Mouse (Mus musculus): Measurements from ENCODE around the gene Zc3h12b.
"Not testable (repeated sequence)": the region's sequence is repeated elsewhere in the genome, so short reads cannot be mapped to it uniquely, and the experiment has no call there.

The Zc3h12b gene

DNA sequence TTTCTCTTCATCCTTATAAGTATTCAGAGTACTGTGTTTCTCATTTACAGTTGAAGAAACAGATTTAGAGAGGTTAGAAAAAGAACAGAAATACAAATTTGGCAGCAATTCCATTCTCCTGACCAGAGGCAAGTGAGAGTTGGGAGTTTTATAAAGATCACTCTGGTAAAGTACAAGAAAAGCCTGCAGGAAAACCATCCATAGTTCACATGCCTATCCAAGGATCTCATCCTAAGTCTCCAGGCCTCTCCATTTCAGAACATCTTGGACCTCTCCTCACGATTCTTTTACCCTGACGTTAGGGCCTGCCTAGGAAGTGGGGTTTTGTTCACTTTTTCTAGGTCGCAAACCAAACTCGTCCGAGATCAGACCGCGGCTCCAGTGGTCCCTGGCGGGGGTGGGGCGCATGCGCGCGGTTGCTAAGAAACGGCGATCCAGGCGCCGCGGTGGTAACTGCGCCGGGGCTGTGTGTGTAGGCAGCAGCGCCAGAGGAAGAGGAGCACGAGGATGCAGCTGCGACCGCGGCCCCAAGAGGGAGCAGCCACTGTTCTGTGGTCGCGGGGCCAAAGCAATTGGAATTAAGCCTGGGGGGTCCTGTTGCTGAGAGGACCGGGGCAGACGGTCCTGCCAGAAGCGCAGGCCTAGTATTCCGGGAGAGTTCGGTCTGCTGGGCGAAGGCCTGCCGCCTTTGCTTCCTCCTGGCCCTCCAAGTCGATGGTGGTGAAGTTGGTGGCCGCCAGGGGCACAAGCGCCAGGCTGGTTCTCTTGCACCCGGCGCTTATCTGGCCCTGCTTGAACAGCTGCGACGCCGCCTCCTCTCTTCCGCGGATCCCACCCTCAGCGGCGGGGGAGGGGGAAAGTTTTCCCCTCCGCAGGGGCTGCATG lies at the start of gene Zc3h12b:
Gene Zc3h12b (plus strand): TSS at position 452 of the 885 bp plus-strand sequence.
- peak; percentile 66 for DNase-seq (ENCODE audit: low spot score)

DNA sequence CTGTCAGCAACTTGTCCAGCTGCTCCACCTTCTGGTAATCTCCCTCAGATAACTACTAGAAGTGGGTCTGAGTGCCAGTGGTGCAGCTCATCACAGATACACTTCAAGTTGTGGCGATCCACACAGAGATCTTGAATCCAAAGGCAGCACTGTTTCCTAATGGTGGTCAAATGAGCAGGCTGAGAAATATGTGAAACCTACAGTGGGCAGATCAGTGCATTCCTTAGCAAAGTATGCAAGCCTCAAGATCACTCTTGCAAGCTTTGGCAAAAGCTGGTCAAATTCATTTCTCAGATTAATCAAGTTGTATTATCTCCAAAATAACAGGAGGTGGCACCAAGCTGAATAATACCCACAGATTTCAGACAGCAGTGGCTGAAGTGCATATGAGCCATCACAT lies 29.3 kb upstream of the Zc3h12b start:
- no peak for DNase-seq (ENCODE audit: low spot score)

DNA sequence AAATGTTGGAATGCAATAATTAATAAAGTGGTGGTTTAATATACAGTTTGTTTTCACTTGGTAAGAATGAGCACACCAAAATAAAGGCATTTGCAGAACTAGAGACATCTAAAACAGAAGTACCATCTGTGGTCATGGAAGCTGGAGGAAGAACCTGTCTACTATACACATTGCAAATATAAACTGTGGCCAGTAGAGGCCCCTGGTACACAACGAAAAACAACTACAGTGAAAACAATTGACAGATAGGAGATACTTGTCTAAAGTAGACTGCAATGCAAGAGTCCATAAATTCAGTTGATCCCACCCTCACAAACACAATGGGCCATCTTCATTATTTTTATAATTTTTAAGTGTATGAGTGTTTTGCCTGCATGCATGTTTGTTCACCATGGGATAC lies 24.4 kb upstream of the Zc3h12b start:
- DNase-seq (ENCODE audit: low spot score): no peak

DNA sequence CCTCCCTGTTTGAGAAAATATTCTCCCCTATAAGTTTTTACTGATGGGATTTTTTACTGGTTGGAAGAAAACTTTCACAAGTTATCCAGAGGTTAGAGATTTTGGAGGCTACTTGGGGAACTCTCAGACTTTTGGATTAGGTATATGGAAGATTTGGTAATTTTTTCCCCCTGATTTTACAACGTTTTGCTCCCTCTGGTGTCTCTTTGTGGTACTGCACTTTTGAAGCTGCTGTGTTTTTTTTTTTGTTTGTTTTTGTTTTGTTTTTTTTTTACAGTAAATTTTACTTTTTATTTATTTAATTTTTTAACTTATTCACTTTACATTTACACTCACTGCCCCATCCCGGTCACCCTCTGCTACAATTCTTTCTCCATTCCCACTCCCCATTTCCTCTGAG lies 26.8 kb downstream of the Zc3h12b start:
- DNase-seq (ENCODE audit: low spot score): no peak

DNA sequence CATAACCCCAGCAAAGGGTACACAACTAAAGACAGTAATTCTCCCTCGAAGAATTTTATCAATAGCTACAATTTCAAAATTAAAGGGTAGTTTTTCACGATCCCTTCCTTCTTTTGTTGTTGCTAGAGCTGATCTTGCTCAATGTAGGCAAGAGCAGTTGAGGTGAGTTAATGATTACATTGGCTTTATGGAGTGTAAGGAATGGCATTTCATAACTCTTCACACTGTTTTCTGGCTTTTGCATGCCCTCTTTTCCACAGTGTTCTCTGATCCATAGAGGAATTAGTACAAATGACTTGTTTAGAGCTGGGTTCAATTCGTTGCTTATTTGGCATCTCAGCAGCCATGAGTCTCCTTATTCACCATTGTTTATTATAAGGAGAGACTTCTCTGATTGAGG lies 84.4 kb downstream of the Zc3h12b start:
- DNase-seq (ENCODE audit: low spot score): no peak

DNA sequence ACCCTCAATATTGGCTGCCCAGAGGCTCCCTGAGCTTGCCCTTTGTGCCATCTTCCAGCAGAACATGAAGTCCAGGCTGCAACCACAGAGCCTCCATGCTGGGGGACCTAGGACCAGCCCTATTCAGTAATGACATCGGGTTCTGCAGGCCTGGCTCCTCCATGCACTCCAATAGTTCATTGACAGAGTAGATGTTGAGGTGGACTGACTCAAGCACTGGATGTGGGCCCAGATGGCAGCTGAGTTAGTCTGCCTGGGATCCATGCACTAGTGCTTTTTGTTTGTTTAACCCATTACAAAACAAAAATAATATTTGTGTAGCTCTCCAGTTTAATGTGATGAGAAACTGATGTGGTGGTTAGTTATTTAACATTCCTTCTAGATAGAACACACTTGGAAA lies 90.3 kb downstream of the Zc3h12b start:
- no peak for DNase-seq (ENCODE audit: low spot score)

DNA sequence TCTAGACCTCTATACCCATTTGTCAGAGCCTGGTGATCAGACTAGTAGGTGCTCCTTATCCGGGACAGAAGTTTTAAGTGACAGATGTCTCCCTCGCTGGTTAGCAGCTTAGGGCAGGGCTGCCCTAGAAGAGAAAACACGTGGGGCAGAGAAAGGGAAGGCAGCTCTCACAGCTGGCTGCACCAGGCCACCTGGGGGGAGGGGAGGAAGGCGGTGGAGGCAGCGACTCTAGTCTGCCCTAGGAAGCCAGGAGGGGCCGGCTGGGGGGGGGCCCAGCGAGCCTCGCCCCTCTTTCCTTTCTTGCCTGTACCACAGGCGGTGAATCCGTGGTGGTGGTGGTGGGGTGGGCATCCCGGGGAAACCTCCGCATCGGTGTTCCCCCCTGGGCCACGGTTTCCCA lies 141.3 kb downstream of the Zc3h12b start:
- no peak for DNase-seq (ENCODE audit: low spot score)

DNA sequence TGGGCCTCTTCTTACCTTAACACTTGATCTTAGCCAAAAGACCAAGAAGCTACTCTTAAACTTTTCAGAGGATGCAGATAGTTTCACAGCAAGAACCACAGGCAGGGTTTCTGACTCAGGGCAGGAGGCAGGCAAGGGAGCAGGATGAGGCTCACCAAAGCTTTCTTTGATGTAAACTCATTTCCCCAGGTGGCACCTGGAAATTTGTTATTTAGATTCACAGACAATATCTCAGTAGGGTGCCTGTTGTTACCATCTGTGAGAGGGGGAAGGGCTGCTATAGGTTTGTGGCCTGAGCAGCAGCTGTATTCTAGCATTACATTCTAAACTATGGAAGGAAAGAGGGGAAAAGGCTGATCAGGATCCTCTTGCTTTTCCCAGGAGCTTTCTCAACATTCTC lies 169.6 kb downstream of the Zc3h12b start:
- DNase-seq (ENCODE audit: low spot score): no peak

DNA sequence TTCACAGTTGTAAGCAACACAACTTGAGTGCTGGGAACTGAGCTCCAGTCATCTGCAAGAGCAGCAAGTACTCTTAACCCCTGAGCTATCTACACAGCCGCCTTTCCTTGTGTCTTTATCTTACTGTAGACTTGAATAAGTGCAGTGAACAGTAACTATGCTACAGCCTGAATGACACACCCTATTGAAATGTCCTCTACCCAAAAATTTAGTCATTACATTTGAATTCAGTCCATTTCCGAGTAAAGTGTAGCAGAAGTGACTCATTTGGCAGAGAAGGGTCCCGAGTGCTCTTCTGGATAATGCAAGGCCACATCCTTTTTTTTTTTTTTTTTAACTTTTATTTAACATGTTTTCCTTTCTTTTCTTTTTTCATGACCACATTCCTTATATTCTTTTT lies 191.2 kb downstream of the Zc3h12b start:
- no peak for DNase-seq (ENCODE audit: low spot score)

DNA sequence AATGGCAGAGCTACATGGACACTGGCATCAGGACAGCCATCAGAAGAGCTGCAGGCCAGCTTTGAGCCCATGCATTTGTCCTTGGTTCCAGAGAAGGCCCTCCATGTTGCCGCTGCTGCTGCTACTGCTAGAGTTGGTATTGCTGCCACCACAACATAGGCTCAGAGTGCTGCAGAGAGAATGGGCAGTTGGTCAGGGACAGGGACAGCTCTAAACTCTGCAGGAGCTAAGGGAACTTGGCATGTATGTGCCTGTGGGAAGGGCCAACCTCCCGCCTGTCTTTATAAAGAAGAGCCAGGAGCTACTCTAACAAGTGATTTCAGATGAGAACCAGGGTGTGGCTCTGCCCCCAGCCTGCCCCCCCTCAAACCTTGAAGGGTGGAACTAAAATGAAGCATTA lies 224.0 kb downstream of the Zc3h12b start:
- DNase-seq (ENCODE audit: low spot score): no peak

DNA sequence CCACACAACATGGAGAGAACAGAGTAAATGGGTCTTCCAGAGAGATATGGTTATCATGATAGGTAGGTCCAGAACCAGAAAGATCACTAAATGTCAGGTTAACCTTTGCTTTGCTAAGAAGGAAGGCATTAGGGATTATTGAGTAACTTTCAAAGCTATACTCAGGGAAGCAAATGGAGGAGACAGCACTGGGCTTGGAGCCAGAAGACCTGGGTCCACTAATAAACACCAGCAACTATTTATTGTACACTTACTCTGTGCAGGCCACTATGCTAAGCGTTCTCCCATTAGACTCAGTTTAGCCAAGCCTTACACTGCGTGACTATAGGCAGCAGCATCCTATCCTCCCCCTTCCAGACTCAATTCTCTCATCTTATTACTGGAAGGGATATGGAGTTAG lies 234.0 kb downstream of the Zc3h12b start:
- DNase-seq (ENCODE audit: low spot score): no peak

DNA sequence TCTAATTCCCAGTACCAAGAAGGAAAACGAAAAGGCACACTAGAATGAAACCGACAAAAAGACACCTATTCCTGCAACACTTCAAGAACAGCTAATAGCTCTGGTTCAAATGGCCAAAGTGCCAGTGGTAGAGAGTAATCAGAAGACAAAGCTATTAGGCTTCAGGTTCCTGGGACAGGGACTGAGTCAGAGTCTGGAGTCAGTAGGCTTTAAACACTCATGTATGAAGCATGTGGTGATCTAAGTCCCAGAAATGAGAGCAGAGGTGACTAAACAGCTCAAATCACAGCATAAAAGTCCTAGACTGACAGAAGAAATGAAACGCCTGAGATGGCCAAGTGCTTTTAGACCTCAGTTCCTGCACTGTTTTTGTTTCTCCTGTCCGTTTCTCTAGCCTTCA lies 236.7 kb downstream of the Zc3h12b start:
- no peak for DNase-seq (ENCODE audit: low spot score)

DNA sequence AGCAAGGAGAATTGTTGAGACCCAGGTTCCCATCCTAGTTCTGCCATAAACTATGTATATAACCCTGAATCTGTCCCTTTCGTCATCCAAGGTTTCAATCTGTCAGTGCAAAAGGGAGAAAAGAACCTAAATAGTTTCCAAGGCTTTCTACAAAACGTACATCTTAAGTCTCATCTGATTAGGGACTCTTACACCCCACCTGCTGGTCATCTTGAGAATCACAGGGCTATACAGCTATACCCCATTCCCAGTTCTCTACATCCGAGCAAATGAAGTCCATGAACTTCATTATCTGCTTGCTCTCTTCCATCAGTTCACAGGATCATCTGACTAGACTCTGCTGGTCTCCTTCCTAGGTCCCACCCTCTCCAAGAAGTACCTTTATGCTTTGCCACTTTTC lies 239.3 kb downstream of the Zc3h12b start:
- DNase-seq (ENCODE audit: low spot score): no peak

DNA sequence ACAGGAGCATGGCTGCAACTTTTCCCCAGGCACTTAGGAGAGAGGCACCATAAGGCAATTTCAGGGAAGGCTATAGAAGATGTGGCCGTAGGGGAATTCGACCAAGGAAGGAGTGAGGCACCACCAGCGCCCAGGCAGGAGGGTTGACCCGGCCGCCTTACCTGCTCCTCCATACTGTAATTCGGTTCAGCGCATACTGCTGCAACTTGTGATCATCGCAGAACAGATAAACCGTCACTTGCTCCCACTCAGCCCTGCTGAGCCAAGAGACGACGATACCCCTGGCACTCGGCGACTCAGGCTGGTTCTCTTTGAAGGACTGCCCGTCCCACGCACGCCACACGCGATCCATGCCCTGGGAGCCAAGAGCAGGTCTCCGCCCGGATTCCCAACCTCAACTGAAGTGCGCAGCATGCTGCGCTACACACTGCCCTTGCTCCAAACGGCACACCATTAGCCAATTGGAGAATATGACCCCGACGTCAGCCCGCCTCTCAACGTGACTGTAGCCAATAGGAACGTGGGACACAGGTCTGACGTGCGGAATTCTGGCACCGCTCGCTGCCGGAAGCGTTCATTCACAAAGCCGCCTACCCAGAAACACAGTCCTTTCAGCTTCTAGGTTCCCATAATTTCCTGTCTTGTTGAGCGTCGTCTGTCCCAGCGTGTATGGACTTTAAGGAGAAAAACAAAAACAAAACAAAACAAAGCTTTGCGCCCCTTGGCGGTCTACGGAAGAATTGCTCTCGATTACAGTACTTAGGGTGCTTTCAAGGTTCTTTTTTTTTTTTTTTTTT lies 245.2 kb downstream of the Zc3h12b start, which contains the start of gene Las1l:
Gene Las1l (minus strand): TSS at position 466 of the 797 bp plus-strand sequence.
- peak; percentile 92 for DNase-seq (ENCODE audit: low spot score)

DNA sequence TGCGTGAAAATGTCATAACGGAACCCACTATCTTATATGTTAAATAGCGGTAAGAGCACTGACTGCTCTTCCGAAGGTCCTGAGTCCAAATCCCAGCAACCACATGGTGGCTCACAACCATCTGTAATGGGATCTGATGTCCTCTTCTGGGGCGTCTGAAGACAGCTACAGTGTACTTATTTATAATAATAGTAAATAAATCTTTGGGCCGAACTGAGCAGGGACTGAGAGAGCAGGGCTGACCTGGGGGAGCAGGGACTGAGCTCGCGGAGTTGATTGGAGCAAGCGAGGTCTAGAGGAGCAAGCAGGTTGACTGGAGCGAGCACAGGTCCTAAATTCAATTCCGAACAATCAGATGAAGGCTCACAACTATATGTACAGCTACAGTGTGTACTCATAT lies 246.0 kb downstream of the Zc3h12b start:
- DNase-seq (ENCODE audit: low spot score): not testable (repeated sequence)

DNA sequence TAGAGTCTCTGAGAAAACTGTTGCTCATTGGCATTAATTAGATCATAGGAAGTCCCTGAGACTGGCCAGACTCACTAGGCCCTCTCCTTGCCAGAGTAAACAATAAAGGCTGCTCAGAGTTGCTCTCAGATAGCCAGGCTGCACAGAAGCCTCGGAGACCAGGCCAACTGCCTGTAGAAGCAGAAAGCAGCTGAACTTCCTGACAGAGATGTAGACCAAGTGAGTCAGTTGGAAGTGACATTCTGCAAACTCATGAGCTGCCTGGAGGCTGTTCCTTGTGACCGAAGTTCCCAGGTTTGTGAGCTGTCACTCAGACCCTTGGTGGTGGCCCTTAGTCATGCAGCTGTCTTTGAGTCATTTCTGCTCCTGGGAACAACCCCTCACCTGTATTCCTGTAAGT lies 251.9 kb downstream of the Zc3h12b start:
- DNase-seq (ENCODE audit: low spot score): no peak

DNA sequence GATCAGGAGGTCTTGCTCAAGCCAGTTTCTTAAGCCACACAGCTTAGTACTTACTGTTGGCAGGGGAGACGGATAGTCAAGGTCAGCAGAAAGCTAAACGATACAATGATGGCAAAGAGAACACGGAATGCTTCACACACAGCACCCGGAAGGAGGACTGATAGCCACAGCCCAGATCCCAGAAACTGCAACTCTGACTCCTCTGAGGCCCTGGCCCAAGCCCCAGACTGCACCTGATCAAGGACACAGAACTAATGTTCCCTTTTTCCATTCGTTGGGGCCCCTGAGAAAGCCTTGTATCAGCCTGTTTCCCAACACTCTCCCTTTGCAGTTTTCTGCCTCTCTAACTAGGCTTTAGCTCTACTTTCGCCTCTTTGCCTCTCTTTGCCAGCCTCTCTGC lies 253.6 kb downstream of the Zc3h12b start:
- DNase-seq (ENCODE audit: low spot score): no peak

DNA sequence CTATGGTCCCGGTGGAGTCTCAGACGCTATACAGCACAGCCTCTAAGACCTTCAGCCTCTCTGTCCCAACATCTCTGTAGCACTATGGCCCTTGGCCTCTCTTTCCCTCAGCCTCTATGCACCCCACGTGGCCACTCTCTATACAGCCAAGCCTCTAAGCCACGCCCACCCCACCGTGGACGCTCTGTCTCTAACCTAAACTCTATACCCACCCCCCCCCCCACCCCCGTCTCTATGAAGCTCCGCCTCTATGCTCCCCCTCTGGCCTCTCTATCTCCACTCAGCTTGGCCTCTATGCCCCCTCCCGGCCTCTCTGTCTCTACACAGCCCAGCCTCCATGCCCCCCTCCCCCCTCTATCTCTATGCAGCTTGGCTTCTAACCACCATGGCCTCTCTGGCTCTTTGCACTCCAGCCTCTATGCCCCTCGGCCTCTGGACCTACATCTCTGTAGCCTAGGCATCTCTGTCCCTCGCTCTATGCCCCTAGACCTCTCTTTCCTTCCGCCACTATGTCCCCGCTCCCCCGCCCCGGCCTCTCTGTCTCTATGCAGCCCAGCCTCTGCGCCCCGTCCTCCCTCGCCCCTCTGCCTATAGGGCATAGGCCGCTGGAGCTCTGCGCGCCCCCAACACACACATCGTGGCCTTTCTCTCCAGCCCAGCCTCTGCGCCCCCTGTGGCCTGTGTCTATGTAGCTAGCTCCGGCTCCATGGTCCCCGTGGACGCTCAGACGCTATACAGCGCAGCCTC lies 256.5 kb downstream of the Zc3h12b start:
- peak; percentile 86 for DNase-seq (ENCODE audit: low spot score)

DNA sequence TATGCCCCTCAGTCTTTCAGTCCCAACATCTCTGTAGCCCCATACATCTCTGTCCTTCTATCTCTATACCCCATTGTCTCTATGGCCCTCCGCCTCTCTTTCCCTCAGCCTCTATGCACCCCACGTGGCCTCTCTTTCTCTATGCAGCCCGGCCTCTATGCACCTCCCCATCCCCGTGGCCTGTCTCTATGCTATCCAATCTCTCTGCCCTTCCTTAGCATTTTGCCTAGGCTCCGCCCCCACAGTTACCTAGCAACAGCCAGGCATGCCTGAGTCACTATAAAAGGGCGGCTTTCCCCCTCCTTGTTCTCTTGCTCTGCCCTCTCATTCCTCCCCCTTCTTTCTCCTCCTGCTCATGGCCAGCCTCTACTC lies 257.1 kb downstream of the Zc3h12b start:
- peak; percentile 88 for DNase-seq (ENCODE audit: low spot score)

DNA sequence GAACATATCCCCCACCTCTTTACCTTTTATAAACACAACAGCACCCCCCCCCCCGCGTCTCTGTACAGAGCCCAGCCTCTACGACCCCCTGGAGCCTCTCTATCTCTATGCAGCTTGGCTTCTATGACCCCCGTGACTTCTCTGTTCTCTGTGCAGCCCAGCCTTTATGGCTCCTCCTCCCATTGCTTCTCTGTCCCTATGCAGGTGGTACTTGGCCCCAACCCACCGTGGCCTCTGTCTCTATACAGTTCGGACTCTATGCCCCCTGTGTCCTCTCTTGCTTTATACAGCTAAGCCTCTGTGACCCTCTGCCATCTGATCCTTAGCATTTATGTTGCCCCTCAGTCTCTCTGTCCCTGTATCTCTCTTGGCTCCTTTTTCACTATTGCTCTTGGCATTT lies 257.6 kb downstream of the Zc3h12b start:
- DNase-seq (ENCODE audit: low spot score): peak; percentile 25

DNA sequence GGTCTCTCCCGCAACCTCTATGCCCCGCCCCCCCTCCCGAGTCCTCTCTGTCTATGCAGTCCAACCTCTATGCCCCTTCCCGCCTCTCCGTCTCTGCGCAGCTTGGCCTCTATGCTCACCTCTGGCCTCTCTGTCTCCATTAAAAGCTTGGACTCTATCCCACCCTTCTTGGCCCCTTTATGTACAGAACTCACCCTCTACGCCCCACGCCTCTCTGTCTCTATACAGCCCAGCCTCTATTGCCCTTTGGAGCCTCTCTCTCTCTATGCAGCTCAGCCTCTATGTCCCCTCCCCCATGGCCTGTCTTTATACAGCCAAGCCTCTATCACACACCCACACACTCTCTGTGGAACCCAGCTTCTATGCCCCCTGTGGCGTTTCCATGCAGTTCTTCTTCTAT lies 258.5 kb downstream of the Zc3h12b start:
- peak; percentile 60 for DNase-seq (ENCODE audit: low spot score)
